Mouse (Mus musculus) c-Kit-positive CD71-positive TER-119-positive erythroid progenitor cells, embryonic 14.5 days (primary cell): ENCODE data around the gene Dnajb14.
A peak's percentile ranks its signal among the peaks of the same experiment; 100 is the strongest.
"Not testable (repeated sequence)": the region's sequence is repeated elsewhere in the genome, so short reads cannot be mapped to it uniquely, and the experiment has no call there.

Experiments used
- DNase-seq: peaks from one replicate; pipeline ENCODE4 v3.0.0-alpha.2; 2013; ENCODE audit warnings: low spot score

Gene Dnajb14

DNA sequence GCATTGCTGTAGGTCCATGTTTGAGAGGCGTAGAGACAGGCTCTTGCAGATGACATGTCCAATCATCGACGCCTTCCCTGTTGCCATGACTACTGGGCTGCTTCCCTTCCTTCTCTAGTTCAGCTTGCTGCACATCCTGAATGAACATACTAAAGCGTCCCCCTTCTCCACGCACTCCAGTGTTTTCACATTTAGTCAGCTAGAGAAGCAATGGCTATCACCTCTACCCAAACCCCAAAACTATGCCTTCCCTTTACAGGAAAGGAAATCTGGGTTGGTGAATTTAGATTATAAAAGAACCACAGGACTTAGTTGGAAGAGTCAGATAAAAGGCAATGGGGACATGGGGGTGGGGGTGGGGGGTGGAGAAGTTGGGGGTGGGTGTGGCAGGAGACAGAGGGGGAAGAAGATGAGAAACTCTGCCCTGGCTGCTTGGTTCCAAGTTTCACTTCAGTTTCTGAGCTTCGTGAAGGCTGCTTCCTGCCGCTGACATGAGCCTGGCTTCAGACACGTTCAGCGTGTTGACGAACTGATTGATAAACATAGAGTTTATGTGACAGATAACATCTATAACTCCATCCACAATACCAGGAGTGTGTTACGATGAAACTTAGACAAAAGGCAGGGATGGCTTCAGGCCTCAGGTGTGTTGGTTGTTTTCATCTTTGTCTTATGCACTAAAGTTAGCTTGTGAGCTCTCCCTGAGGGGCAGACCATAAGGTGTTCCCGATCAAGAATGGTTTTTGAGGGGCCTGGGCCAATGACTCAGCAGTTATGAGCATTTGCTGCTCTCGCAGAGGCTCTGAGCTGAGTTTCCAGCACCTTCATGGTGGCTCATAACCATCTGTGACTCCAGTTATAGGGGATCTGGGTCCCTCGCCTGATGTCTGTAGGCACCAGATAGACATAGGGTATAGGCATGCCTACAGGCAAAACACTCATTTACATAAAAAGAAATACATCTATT lies 85.7 kb downstream of the Dnajb14 start:
- DNase-seq = peak; percentile 64

DNA sequence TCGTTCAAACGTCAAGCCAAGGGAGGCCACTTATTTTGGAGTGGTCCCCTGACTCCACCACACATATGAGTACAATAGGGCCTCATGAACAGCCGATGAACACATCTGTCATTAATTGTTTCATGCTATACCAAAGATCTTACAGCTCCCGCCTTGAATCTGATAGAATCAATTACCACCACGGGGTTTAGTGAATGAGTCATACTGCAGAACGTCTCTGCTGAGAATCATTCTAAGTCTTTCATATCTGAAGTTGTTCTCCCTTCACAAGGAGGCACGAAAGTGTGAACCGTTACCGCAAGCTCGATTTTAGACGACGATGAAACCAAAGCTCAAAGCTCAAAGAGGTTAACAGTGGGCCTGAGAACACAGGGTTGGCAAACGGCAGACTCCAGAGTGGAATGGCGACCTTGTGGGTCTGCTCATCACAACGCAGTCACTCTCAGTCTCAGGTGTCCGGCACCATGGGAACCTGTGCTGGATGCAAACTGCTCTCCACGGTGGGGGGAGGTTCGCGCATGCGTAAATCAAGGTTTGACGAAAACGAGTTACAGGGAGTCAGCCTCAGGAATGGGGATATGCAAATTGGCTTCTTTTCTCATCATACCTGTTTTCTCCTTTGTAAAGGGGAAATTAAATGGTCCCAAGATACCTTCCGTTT lies 86.9 kb downstream of the Dnajb14 start:
- no peak for DNase-seq

DNA sequence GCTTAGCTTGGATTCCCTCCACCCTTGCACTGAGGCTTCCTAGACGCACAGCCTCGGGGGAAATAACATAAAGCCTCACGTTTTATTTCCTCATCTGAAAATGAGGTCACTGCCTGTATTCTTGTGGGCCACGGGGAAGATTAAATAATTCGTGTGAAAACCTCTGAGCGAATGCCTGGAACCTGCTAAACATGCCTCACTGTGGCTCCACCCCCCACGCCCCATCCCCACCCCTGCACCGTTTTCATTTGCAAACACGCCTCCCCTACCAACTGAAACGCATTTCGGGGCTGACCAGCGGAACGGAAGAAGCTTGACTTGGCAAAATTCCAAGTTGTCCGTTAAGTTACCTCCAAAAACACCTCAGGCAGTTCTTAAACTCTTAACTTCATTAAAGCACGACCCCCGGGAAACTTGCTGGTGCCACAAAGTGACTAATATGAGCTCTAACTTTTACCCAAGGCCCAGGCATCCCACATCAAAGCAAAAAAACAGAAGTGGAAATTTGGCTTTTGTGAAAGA lies 88.1 kb downstream of the Dnajb14 start:
- DNase-seq = no peak

DNA sequence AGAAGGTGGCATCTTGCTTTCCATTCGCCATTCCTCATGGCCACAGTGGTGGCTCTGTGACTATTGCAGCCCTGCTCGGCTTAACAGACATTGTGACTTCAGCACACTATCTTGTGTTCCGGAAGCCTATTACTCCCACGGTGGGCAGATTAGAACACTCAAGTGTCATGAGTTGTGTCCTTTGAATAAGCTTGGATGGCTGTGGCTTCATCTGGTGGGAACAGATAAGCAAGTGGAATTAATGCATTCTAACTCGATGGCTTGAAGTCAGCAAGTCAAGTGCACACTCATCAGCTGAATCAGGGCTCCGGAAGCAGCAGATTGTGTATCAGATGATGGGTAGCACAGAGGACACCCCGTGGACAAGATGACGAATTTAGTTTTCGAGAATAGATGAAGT lies 90.4 kb downstream of the Dnajb14 start:
- peak; percentile 85 for DNase-seq

DNA sequence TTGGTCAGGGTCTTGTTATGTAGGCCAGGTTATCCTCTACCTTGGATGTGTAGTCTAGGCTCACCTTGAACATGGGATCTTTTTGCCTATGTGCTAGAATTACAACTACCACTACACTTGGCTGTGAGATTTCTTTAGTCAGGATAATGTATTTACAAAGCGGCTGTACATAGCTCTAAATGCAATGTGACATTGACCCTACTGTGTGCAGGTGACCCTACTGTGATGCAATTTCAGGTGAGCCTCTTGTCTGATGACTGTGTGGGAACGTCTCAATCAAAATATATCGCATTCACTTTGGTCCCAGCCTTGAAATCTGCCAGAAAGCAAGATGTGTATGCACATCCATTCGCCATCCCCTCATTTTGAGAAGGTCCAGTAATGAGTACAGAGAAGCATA lies 90.9 kb downstream of the Dnajb14 start:
- DNase-seq = no peak

GRCm38 (mm10) chr3:137959456-137959855 lies 92.0 kb downstream of the Dnajb14 start:
- DNase-seq = no peak

- no peak for DNase-seq
These were observed 94.4 kb downstream of the Dnajb14 start for GRCm38 (mm10) chr3:137961736-137962385.

DNA sequence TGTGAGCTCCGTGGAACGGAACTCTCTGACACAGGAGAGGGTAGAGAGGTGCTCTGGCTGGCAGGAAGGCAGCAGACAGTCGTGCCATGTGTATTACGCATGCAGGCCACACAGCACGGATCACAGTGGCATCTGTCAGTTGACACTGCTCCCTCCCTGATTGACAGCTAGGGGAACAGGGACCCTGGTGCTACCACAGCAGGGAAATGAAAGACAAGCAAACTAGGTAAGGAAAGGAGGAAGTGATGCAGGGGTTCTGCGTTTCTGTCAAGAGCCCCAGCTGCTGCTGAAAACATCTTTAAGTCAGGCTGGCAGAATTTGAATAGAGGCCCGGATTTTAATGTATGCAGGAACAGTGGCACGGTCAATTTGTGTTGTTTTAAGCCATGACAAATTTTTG lies 96.0 kb downstream of the Dnajb14 start:
- no peak for DNase-seq

DNA sequence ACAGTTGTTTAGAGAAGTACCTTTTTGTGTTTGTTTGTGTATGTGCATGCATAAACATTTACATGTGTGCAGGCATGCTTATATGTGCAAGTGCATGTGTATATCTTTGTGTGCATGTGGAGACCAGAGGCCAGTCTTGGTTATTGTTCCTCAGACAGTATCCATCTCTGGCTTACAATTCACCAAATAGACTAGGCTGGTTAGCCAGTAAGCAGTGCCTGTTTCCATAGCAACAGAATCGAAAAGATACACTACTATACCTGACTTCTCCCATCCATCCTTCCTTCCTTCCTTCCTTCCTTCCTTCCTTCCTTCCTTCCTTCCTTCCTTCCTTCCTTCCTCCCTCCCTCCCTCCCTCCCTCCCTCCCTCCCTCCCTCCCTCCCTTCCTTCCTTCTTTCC lies 96.5 kb downstream of the Dnajb14 start:
- not testable (repeated sequence) for DNase-seq
